Mouse (Mus musculus) ovary, adult 18-20 months (tissue): ENCODE results near the gene Cyp2c66.
"Not testable (repeated sequence)": the region's sequence is repeated elsewhere in the genome, so short reads cannot be mapped to it uniquely, and the experiment has no call there.

Source experiments
- DNase-seq: peaks from one replicate; pipeline ENCODE4 v3.0.0; 2022; ENCODE audit warnings: low spot score, mixed read lengths

Gene Cyp2c66

GRCm38 (mm10) chr19:39113644-39114043, at the start of gene Cyp2c66:
Gene Cyp2c66, plus strand, starts transcription at chr19:39113898.
- no peak for DNase-seq

GRCm38 (mm10) chr19:39098779-39099178, 14.9 kb upstream of the Cyp2c66 start:
- not testable (repeated sequence) for DNase-seq

- not testable (repeated sequence) for DNase-seq
These were observed 43.1 kb downstream of the Cyp2c66 start for GRCm38 (mm10) chr19:39156836-39157235.
